Mouse (Mus musculus): ENCODE results near the gene Nid2.

DNA sequence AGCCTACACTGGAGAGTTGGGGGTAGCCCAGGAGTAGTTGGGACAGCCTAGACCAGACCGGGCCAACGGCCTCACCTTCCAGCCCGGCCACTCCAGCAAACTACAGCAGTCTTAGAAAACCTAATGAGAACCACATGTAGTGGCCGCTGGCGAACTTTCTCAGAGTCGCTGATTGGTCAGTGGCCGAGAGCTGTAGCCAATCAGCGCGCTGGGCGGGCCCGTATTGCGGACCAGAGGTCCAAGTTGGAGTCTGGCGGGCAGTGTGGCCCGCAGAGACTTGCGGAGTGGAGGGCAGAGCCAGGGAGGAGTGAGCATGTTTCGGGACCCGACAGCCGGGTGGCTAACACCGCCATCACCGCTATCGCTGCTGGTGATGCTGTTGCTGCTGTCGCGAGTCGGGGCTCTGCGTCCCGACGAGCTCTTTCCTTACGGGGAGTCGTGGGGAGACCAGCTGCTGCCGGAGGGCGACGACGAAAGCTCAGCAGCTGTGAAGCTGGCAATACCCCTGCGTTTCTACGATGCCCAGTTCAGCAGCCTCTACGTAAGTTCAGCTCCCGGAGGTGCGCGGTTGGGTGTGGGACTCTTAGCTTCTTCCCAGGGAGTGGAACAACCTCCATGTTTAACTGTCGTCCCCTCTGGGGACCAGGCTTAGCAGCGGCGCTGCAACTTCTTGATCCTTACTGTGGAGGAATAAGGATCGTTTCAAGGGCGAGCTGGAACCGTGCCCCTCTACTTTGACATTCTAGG is at the start of gene Nid2:
- no peak for TF ChIP-seq CTCF (IDR thresholded peaks at IDR 0.05; ENCODE audit: extremely low read depth, insufficient read depth, insufficient read length, insufficient replicate concordance)
- no peak for TF ChIP-seq POLR2A (IDR thresholded peaks at IDR 0.05; ENCODE audit: low read depth, low read length)

Data from spleen, adult 2 months (tissue).